Mouse (Mus musculus) kidney, postnatal 4 days (tissue): ENCODE measurements around the gene Cubn.
A peak's percentile ranks its signal among the peaks of the same experiment; 100 is the strongest.

Experiments used
- DNase-seq, 2 experiments: peaks; one replicate each; pipeline ENCODE4 v3.0.0; 2021; ENCODE audit warnings: mixed read lengths in 2 of 2

The Cubn gene

DNA sequence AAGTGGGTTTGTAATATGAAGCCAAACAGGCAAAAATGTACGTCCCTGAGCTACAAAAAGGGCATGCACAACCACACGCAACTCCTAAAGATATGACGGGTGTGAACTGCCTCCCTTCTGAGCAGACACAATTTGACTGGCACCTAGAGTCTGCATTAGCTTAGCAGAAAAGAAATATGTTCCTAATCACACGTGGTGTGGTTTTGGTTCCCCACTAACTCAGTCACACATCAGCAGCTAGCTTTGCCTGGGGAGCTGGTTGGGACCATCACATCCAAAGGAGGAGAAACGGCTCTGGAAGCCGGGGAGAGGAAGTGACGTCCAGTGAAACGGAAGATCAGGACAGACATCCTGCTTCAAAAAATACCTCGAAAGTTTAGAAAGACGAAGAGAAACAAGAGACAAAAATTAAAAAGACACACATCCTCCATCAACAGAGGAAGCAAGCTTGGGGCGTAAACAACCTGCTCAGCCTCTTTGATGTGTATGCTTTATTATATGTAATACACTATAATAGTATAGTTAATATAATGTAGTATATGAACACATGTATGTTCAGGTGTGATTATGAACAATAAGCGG, 258.3 kb downstream of the Cubn start:
- peak; percentile 13 to 30 for DNase-seq

GRCm38 (mm10) chr2:13232305-13232704, 259.3 kb downstream of the Cubn start:
- DNase-seq, result no peak

DNA sequence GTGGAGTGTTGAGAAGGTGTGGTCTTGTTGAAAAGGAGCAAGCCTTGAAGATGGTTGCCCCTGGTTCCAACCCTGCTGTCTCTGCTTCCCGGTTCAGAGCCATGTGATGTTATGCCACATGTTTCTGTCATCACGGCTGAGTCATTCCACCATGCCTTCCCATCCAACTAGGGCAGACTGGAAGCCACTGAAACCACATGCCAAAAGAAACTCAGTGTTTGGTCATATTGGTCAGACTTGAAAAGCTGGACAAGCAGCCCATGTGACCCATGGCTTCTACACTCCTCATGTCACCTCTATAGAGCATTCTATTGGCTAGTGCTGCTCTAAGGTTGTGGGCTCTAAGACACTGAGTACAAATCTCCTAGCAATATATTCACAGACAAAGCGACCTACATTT, 261.9 kb downstream of the Cubn start:
- DNase-seq, result no peak
